Comparison of ENCODE assay signal across 10 mouse cellular contexts in genomic region chr9:66708054-66708772, GRCm38 (mm10). TPM values are rescaled to one million over a fixed set of nuclear protein-coding genes. Genes with fewer than 3 reads are reported as not detected.
A peak's percentile ranks its signal among the peaks of the same experiment; 100 is the strongest.
DNase-seq lines count a peak whose midpoint lies in the region; ATAC-seq and TF ChIP-seq lines count a peak whose summit lies in the region.
"Had no signal": no experiment of that assay in that cellular context is flagged by ENCODE, and none has a peak within 500 bp of the region (broad histone marks: within the 10 kb centered on the region; RNA-seq: fewer than 3 reads in every experiment).

No protein-coding gene starts in this region.

- H3K4me2 ChIP-seq in forebrain, embryonic 11.5 days (ENCODE audit: low read depth, low read length, severe bottlenecking), result no peak overlapping the region
- H3K4me2 ChIP-seq in limb, embryonic 12.5 days, result no peak overlapping the region
- H3K4me2 ChIP-seq in embryonic facial prominence, embryonic 13.5 days, result no peak overlapping the region

- peaks cover 31% of the 10 kb centered on the region for H3K27me3 ChIP-seq in forebrain, embryonic 10.5 days (ENCODE audit: poor library complexity, severe bottlenecking)
- 0 out of 2 replicates have a peak, but pooled peaks cover 2% of the 10 kb centered on the region for H3K27me3 ChIP-seq in forebrain, embryonic 11.5 days (ENCODE audit: control insufficient read depth, insufficient read depth, low read length)
- peaks cover 8% of the 10 kb centered on the region for H3K27me3 ChIP-seq in limb, embryonic 12.5 days
- peaks cover 16% of the 10 kb centered on the region for H3K27me3 ChIP-seq in limb, embryonic 10.5 days (ENCODE audit: low read depth, poor library complexity, severe bottlenecking)
- peaks cover 4% of the 10 kb centered on the region; the same call in 1 of the 2 replicates for H3K27me3 ChIP-seq in embryonic facial prominence, embryonic 13.5 days

- WGBS in forebrain, embryonic 10.5 days, result 78% methylated on average over 11 of the region's 11 CpGs
- 65% methylated on average over 11 of the region's 11 CpGs for whole genome bisulfite sequencing in forebrain, embryonic 11.5 days
- WGBS in limb, embryonic 12.5 days, result 69% methylated on average over 11 of the region's 11 CpGs
- WGBS in limb, embryonic 10.5 days, result 81% methylated on average over 11 of the region's 11 CpGs
- WGBS in embryonic facial prominence, embryonic 13.5 days, result 47% methylated on average over 11 of the region's 11 CpGs

- no peaks in the 10 kb centered on the region for H3K36me3 ChIP-seq in forebrain, embryonic 10.5 days (replicated peaks)
- no peaks in the 10 kb centered on the region for H3K36me3 ChIP-seq in forebrain, embryonic 11.5 days (ENCODE audit: control insufficient read depth, insufficient read depth, low read length)
- H3K36me3 ChIP-seq in limb, embryonic 12.5 days, result no peaks in the 10 kb centered on the region
- H3K36me3 ChIP-seq in limb, embryonic 10.5 days, result no peaks in the 10 kb centered on the region
- H3K36me3 ChIP-seq in embryonic facial prominence, embryonic 13.5 days, result no peaks in the 10 kb centered on the region

- no peak overlapping the region for H3K4me3 ChIP-seq in forebrain, embryonic 10.5 days
- no peak overlapping the region for H3K4me3 ChIP-seq in forebrain, embryonic 11.5 days (ENCODE audit: low read depth, low read length)
- H3K4me3 ChIP-seq in limb, embryonic 12.5 days (replicated peaks), result no peak overlapping the region
- H3K4me3 ChIP-seq in limb, embryonic 10.5 days, result no peak overlapping the region
- no peak overlapping the region for H3K4me3 ChIP-seq in embryonic facial prominence, embryonic 13.5 days
- no peak overlapping the region for H3K4me3 ChIP-seq in layer of hippocampus, adult 2 months
- H3K4me3 ChIP-seq: gastrocnemius, adult 2 months; myocyte had no signal

- ATAC-seq in forebrain, embryonic 11.5 days (replicated peaks; ENCODE audit: low FRiP score), result no peak
- no peak for ATAC-seq in limb, embryonic 12.5 days (ENCODE audit: insufficient number of reproducible peaks, insufficient read depth, low FRiP score, low TSS enrichment, low read depth)
- ATAC-seq in embryonic facial prominence, embryonic 13.5 days (ENCODE audit: insufficient number of reproducible peaks, insufficient read depth, low FRiP score, low TSS enrichment, low read depth), result no peak
- ATAC-seq in cerebellum, adult (ENCODE audit: insufficient number of reproducible peaks, low FRiP score, low TSS enrichment), result no peak

- no peak for DNase-seq in forebrain, embryonic 10.5 days (ENCODE audit: extremely low spot score, low spot score)
- no peak for DNase-seq in forebrain, embryonic 11.5 days (ENCODE audit: low spot score)
- DNase-seq in limb, embryonic 10.5 days (ENCODE audit: low spot score), result no peak
- DNase-seq in layer of hippocampus, adult 2 months (ENCODE audit: low spot score in 2 of 2), result peak; percentile 63 to 75
- no peak for DNase-seq in ovary, postnatal 36 days (ENCODE audit: low spot score)

- peak overlapping the region; percentile 62; the same call in 1 of the 2 replicates for H3K27ac ChIP-seq in forebrain, embryonic 10.5 days
- H3K27ac ChIP-seq in forebrain, embryonic 11.5 days (ENCODE audit: low read depth, low read length), result no peak overlapping the region
- 0 out of 2 replicates have a peak overlapping the region, but pooled peaks have one; percentile 62 for H3K27ac ChIP-seq in limb, embryonic 12.5 days
- no peak overlapping the region for H3K27ac ChIP-seq in limb, embryonic 10.5 days
- H3K27ac ChIP-seq in embryonic facial prominence, embryonic 13.5 days, result peak overlapping the region; percentile 68
- peak overlapping the region; percentile 82 for H3K27ac ChIP-seq in layer of hippocampus, adult 2 months

- H3K4me1 ChIP-seq in forebrain, embryonic 10.5 days, result peaks cover 19% of the 10 kb centered on the region
- H3K4me1 ChIP-seq in forebrain, embryonic 11.5 days (replicated peaks; ENCODE audit: control insufficient read depth, insufficient read depth, low read length), result 0 out of 2 replicates have a peak, but pooled peaks cover 4% of the 10 kb centered on the region
- peaks cover 33% of the 10 kb centered on the region for H3K4me1 ChIP-seq in limb, embryonic 12.5 days (replicated peaks)
- H3K4me1 ChIP-seq in limb, embryonic 10.5 days, result peaks cover 14% of the 10 kb centered on the region
- peaks cover 35% of the 10 kb centered on the region for H3K4me1 ChIP-seq in embryonic facial prominence, embryonic 13.5 days

- H3K9me3 ChIP-seq in forebrain, embryonic 10.5 days, result no peaks in the 10 kb centered on the region
- no peaks in the 10 kb centered on the region for H3K9me3 ChIP-seq in forebrain, embryonic 11.5 days (ENCODE audit: control insufficient read depth, low read length)
- H3K9me3 ChIP-seq in limb, embryonic 12.5 days, result no peaks in the 10 kb centered on the region
- no peaks in the 10 kb centered on the region for H3K9me3 ChIP-seq in limb, embryonic 10.5 days (replicated peaks)
- no peaks in the 10 kb centered on the region for H3K9me3 ChIP-seq in embryonic facial prominence, embryonic 13.5 days

- H3K9ac ChIP-seq in forebrain, embryonic 11.5 days (ENCODE audit: low read length), result no peak overlapping the region
- no peak overlapping the region for H3K9ac ChIP-seq in limb, embryonic 12.5 days (replicated peaks)
- no peak overlapping the region for H3K9ac ChIP-seq in embryonic facial prominence, embryonic 13.5 days

- TF ChIP-seq CTCF in layer of hippocampus, adult 2 months (conservative IDR thresholded peaks at IDR 0.05), result no peak

RNA-seq across cellular contexts. Expression of gene Car12, which starts 5.3 kb away (rescaled TPM):
- polyA plus RNA-seq in forebrain, embryonic 10.5 days (2016; fragmentation: Nextera tagmentation; extraction: Ambion mirVana), result 6.8 and 7.4 TPM in 2 replicates
- 0.71 and 1.1 TPM in 2 replicates for polyA plus RNA-seq in forebrain, embryonic 11.5 days (2014; fragmentation: Nextera tagmentation; extraction: Ambion mirVana)
- 10.4 and 12.1 TPM in 2 replicates for polyA plus RNA-seq in limb, embryonic 12.5 days (2016; fragmentation: Nextera tagmentation; extraction: Ambion mirVana)
- polyA plus RNA-seq in limb, embryonic 10.5 days (2016; fragmentation: Nextera tagmentation; extraction: Ambion mirVana), result 4.3 and 5.2 TPM in 2 replicates
- 18.6 and 19.8 TPM in 2 replicates for polyA plus RNA-seq in embryonic facial prominence, embryonic 13.5 days (2015; fragmentation: Nextera tagmentation; extraction: Ambion mirVana)
- 10 to 100 TPM; 48.6 to 52.5 TPM for total RNA-seq in layer of hippocampus, adult 2 months (2021)

Comparison
In these comparisons a context has a peak if more than half of its experiments do, and no peak if none do; other contexts are left out.
1. H3K27ac ChIP-seq: peak in forebrain, embryonic 10.5 days (single experiment), limb, embryonic 12.5 days (single experiment), embryonic facial prominence, embryonic 13.5 days (single experiment) and layer of hippocampus, adult 2 months (single experiment); none in forebrain, embryonic 11.5 days (single experiment) and limb, embryonic 10.5 days (single experiment).
2. DNase-seq: peak in layer of hippocampus, adult 2 months (2 of 2); none in forebrain, embryonic 10.5 days (single experiment), forebrain, embryonic 11.5 days (single experiment), limb, embryonic 10.5 days (single experiment) and ovary, postnatal 36 days (single experiment).